Mouse (Mus musculus) stomach, postnatal 0 days (tissue): ENCODE results near the gene Zbtb16.

ENCODE experiments used
- CTCF ChIP-seq: IDR thresholded peaks from 2 replicates; pipeline ENCODE4 v1.5.1; 2016; ENCODE audit warnings: antibody characterized with exemption, low read depth, mild to moderate bottlenecking, moderate library complexity
- EP300 ChIP-seq: optimal IDR thresholded peaks from 2 replicates; pipeline ENCODE3; 2016; ENCODE audit warnings: antibody characterized with exemption

DNA sequence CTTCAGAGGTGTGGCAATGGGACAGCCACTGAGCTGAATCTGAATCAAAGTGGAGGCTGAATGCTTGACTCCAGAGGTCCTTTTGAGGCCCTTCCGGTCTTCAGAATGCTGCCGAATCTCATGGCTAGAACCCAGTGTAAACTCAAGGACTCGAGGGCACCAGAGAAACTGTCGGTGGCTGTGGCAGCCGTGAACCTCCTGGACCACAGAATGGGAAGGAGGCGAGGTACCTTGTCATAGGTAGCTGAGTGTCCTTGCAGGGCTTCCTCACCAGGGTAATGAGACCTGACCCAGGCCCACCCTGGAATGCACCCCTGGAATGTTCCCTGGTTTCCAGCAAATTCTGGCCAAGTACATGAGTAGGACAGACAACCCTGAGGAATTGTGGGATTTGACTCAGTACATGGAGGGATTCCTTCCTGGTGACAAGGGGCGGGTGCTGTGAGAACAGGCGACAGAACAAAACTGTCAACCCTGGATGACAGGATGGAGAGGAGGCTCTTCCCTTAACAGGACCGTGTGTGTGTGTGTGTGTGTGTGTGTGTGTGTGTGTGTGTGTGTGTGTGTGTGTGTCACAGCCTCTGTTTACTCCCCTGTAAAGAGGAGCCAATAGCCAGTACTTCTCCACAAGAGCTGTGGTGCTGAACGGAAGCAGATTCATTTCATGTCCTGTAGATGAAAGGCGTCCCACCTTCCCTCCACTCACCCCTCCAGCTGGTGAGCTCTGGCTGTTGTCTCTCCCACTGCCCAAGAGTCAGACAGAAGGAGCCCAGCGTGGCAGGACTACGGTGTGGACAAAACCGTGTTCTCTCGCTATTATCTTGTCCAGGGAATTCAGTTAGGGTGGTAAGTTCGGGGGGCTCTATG is 189.0 kb downstream of the Zbtb16 start:
- no peak for TF ChIP-seq CTCF
- no peak for TF ChIP-seq EP300
